Mouse (Mus musculus) bone marrow, adult 2 months (tissue): ENCODE results near the gene Bco2. TPM values are rescaled to one million over a fixed set of nuclear protein-coding genes. Genes with fewer than 3 reads are reported as not detected.

Experiments
- H3K27ac ChIP-seq: fragments of 200-500 bp; 2 replicates; pipeline ENCODE4 v1.5.1; 2012; ENCODE audit warnings: low read depth, mild to moderate bottlenecking, control low read depth, inconsistent platforms, low read length; ENCODE audit not compliant: control insufficient read depth, poor library complexity, insufficient read depth
- H3K4me1 ChIP-seq: fragments of 200-500 bp; 2 replicates; pipeline ENCODE4 v1.6.1; 2011; ENCODE audit warnings: low read length; ENCODE audit not compliant: control insufficient read depth, insufficient read depth
- H3K4me3 ChIP-seq: fragments of 200-500 bp; replicated peaks from 2 replicates; pipeline ENCODE3; 2011; ENCODE audit warnings: mild to moderate bottlenecking, low read depth, low read length, control low read depth; ENCODE audit not compliant: control insufficient read depth
- CTCF ChIP-seq: fragments of 200-500 bp; IDR thresholded peaks from 2 replicates; pipeline ENCODE4 v1.5.1; 2011; ENCODE audit warnings: low read length, control low read depth; ENCODE audit not compliant: control insufficient read depth, insufficient read depth
- POLR2A ChIP-seq: fragments of 200-500 bp; IDR thresholded peaks from 2 replicates; pipeline ENCODE4 v1.6.1; 2011; ENCODE audit warnings: low read depth, mild to moderate bottlenecking, control low read depth, low read length, borderline replicate concordance; ENCODE audit not compliant: control insufficient read depth
- WGBS: fragments of 180-500 bp; shearing (Covaris S2); methylation state at CpG from one replicate; pipeline ENCODE4 v1.1.7; 2018; 5-methylcytosine and 5-hydroxymethylcytosine counted together
- polyA plus RNA-seq: library from polyadenylated mRNA; stranded (reverse); fragments of >200 nt; gene quantifications from 2 replicates; pipeline ENCODE4 v1.2.4, GENCODE M21; 2011; ENCODE audit warnings: low replicate concordance; ENCODE audit not compliant: missing spikeins, insufficient read depth, insufficient read length

Gene Bco2
- polyA plus RNA-seq, 1 experiment: 1.9 TPM

DNA sequence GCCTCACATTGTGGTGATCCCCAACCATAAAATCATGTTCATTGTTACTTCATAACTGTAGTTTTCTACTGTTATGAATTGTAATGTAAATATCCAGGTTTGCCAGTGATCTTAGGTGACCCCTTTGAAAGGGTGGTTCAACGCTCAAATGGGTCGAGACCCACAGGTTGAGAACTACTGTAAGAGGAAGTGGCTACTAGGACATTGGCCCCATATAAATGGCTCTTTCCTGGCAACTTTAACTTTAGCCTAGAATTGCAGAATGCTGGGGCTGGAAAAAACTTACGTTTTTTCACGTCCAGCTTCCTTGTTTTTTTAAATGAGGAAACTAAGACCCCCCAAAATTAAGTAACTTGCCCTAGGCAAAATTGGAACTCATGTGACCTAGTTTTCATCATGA is 12.4 kb upstream of the Bco2 start:
- TF ChIP-seq POLR2A: no peak
- TF ChIP-seq CTCF: no peak
- no peak overlapping the region for H3K4me3 ChIP-seq
- whole genome bisulfite sequencing: 34% methylated on average over 4 of the region's 4 CpGs
- no peak overlapping the region for H3K27ac ChIP-seq
- no peaks in the 10 kb centered on the region for H3K4me1 ChIP-seq

DNA sequence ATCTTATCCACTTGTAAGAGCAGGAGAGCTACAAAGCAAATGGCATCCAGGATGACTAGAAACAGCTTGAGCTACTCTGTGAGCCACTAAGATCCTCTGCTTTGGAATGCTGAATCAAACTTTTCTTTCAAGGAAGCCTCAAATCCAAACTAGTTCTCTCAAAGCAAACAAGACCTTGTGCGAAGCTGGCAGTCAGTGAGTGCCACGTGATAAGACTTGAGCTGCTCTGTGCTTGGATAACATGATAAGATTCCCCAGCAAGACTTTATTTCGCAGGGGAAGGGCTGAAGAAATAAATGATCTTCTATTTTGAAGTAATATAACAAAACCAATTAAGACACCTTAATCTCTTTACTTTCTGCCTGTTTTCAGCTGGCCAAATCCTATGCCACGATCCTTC is 11.0 kb upstream of the Bco2 start:
- Histone ChIP-seq H3K27ac (no peak overlapping the region), H3K4me1 (no peaks in the 10 kb centered on the region), H3K4me3 (no peak overlapping the region)
- WGBS: 67% methylated on average over 4 of the region's 4 CpGs
- TF ChIP-seq CTCF: no peak
- TF ChIP-seq POLR2A: no peak

- H3K4me1 ChIP-seq: no peaks in the 10 kb centered on the region
- TF ChIP-seq POLR2A: no peak
- no peak for TF ChIP-seq CTCF
- WGBS: 62% methylated on average over 7 of the region's 7 CpGs
Measured at GRCm38 (mm10) chr9:50565173-50565572, 10.2 kb upstream of the Bco2 start.

DNA sequence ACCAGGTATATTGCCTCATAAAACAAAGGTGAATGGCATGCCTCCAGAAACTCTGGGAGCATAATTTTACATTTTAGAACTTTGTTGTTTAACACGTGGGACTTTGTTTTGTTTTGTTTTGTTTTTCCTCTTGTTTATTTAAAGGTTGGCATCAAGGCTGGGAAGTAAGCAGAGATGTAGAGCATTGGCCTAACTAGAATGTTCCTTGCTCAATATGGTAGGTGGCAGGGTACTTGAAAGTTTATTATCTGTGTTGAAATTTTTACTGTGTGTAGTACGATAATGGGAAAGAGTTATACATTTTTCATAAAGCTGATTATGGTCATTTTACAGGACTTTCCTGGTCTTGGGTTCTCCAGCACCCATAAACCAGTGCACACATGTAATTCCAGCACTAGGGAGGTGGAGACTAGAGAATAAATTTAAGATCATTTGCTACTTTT is 7.0 kb upstream of the Bco2 start:
- no peak for TF ChIP-seq POLR2A
- no peak for TF ChIP-seq CTCF
- WGBS: 80% methylated on average over 2 of the region's 2 CpGs

More at GRCm38 (mm10) chr9:50565173-50565572, 10.2 kb upstream of the Bco2 start:
- Histone ChIP-seq H3K4me3 (no peak overlapping the region), H3K27ac (no peak overlapping the region)

DNA sequence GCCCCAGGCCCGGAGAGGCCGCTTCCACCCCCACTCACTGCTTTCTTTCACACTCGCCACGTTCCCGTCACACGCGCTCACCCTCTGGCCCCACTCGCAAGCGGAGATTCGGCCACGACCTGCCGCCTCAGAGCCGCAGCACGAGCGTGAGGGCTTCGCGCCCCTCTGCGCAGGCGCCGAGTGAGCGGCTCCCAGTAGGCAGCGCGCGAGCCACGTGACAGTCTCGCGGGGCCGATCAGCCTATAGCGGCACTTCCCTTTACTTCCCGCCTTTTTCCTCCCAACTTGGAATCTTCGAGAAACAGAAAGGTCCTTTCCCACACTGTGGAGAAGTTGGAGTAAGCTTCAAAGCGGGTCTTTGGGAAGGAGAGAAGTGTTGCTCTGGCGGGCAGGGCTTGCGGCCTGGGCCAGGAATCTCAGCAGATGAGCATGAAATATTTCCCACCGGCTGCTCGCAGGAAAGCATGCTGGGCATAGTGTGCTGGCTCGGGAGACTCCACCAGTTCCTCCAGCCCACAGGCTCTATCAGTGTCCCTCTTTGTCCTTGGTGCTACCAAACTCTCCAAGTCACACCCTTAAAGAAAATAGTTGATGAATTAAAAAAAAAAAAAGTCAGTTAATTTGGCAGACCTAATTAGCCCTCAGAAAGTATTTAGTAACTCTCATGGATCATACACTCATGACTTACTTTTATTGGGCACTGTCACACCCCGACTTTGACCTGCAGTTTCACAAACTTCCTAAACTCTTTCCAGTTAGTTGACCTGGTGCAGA is 6.3 kb upstream of the Bco2 start, which contains the start of gene Tex12:
Gene Tex12, minus strand, starts transcription at position 181 of the 773 bp plus-strand sequence.
- 92% methylated on average over 38 of the region's 38 CpGs for WGBS
- no peaks in the 10 kb centered on the region for H3K4me1 ChIP-seq
- H3K27ac ChIP-seq: no peak within 1 kb of the TSS
- no peak within 1 kb of the TSS for H3K4me3 ChIP-seq
- TF ChIP-seq CTCF: no peak

More for the DNA sequence above, 7.0 kb upstream of the Bco2 start:
- no peaks in the 10 kb centered on the region for H3K4me1 ChIP-seq
- no peak overlapping the region for H3K27ac ChIP-seq
- H3K4me3 ChIP-seq: no peak overlapping the region

DNA sequence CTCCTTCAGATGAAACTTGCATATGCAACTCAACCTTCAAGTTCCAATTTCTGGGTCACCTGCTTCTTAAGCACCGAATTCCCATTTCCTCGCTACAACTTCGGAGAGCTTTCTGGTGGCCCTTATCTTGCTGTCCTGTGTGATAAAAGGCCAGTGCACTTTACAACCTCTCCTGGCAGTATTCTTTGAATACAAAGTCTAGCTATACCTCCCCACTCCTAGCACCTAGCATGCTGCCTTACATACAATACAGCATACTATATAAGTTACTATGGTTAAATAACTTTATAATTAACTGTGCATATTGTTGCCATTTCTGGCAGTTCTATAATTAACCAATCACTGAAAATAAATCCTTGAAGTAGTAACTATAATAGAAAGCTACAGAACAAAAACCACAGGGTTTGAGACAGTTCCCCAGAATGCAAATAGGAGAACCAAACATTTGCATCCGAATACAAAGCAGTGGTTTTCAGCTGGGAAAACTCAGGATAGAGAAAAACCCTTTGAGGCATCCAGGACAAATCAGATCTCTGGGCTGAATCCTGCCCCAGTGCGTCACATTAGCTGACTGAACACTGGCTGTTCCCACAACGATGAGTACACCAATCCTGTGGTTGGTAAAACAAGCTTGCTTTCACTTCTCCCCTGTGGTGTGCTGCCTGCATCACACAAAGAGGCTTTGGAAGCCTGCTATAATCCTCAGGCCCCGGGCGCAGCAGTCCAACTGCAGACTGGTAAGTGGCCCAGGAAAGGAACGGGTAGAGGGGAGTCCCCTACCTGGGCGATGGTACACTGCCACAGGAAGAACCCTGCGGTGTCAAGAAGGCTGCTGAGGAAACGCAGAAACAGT is 514 bp downstream of the Bco2 start, which contains the start of gene Il18:
Gene Il18, plus strand, starts transcription at position 587 of the 853 bp plus-strand sequence.
- Histone ChIP-seq H3K4me1 (no peaks in the 10 kb centered on the region; the same call in 1 of the 2 replicates), H3K27ac (peak within 1 kb of the TSS; percentile 32), H3K4me3 (peak within 1 kb of the TSS; percentile 59)
- TF ChIP-seq CTCF (no peak), POLR2A (no peak)
- WGBS: 22% methylated on average over 12 of the region's 12 CpGs

DNA sequence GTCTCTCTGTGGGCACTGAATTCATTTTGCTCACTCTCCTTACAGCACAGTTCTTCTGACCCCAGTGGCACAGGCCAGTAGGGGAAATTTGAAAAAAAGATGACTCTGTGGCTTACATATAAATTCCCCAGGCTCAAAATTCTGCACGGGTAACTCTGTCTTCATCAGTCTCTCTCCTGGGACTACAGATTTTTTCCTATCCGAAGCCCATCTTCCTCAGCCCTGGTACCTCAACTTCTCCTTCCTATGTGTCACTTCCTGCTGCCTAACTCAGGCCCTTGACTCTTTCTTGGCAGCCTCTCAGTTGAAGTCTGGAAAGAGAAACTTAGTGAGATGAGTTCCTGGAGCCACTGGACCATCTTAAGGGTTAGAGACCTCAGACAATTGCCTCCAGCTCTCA is 1.4 kb downstream of the Bco2 start:
- WGBS: 1% methylated on average over 2 of the region's 2 CpGs
- no peak overlapping the region for H3K4me3 ChIP-seq
- TF ChIP-seq CTCF: no peak
- TF ChIP-seq POLR2A: no peak
- no peaks in the 10 kb centered on the region; the same call in 1 of the 2 replicates for H3K4me1 ChIP-seq
- no peak overlapping the region for H3K27ac ChIP-seq

GRCm38 (mm10) chr9:50552206-50552605 is 2.8 kb downstream of the Bco2 start:
- Histone ChIP-seq H3K27ac (no peak overlapping the region), H3K4me1 (no peaks in the 10 kb centered on the region; the same call in 1 of the 2 replicates), H3K4me3 (no peak overlapping the region)
- 43% methylated on average over 5 of the region's 5 CpGs for WGBS
- TF ChIP-seq POLR2A: no peak
- no peak for TF ChIP-seq CTCF

DNA sequence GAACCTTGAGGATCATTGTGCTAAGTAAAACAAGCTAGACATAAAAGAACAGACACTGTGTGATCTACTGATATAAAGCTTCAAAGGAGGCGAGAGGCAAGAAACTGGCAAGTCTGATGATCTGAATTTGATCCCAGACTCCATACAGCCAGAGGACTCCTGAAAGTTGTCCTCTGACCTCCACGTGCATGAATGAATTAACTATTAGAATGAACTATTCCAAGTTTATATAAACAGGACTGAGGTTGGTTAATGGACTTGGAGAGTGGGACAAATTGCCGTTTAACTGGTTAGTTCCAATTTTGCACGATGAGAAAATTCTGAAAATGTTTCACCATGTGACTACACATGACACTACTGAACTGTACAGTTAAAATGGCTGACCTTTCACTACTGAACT is 6.0 kb downstream of the Bco2 start:
- TF ChIP-seq CTCF (no peak), POLR2A (no peak)
- Histone ChIP-seq H3K27ac (no peak overlapping the region), H3K4me3 (no peak overlapping the region), H3K4me1 (no peaks in the 10 kb centered on the region; the same call in 1 of the 2 replicates)
- 74% methylated on average over 4 of the region's 4 CpGs for WGBS
